8 mouse cellular contexts compared by ENCODE assay signal in genomic region chr7:27473156-27473834, GRCm38 (mm10). TPM values are rescaled to one million over a fixed set of nuclear protein-coding genes. Genes with fewer than 3 reads are reported as not detected.
DNase-seq lines count a peak whose midpoint lies in the region; ATAC-seq lines count a peak whose summit lies in the region.

Sertad3 (plus strand) TSS chr7:27473768.

- WGBS in heart, embryonic 14.5 days, result under 1% methylated on average over 36 of the region's 36 CpGs
- under 1% methylated on average over 36 of the region's 36 CpGs for WGBS in liver, embryonic 13.5 days (ENCODE audit: insufficient replicate concordance)
- WGBS in stomach, embryonic 16.5 days, result under 1% methylated on average over 36 of the region's 36 CpGs

- peak within 1 kb of the TSS; percentile 76 for H3K4me2 ChIP-seq in heart, embryonic 14.5 days (ENCODE audit: low read length)
- peak within 1 kb of the TSS; percentile 79 for H3K4me2 ChIP-seq in liver, embryonic 13.5 days
- peak within 1 kb of the TSS; percentile 65 for H3K4me2 ChIP-seq in stomach, embryonic 16.5 days (ENCODE audit: low read depth, low read length)

- no peaks in the 10 kb centered on the region; the same call in 1 of the 2 replicates for H3K4me1 ChIP-seq in brown adipose tissue, adult 24 weeks (ENCODE audit: control insufficient read depth, insufficient read depth, insufficient read length, low read length)
- peaks cover 4 to 13% of the 10 kb centered on the region in 2 experiments; a peak in 3 of 4 replicates for H3K4me1 ChIP-seq in heart, embryonic 14.5 days (ENCODE audit: control insufficient read depth in 2 of 2, insufficient read depth in 2 of 2, low read length in 2 of 2)
- peaks cover 49% of the 10 kb centered on the region for H3K4me1 ChIP-seq in liver, embryonic 13.5 days (replicated peaks)
- peaks cover 6% of the 10 kb centered on the region for H3K4me1 ChIP-seq in stomach, embryonic 16.5 days (ENCODE audit: control insufficient read depth, insufficient read depth, low read length)

- H3K9me3 ChIP-seq in heart, embryonic 14.5 days (ENCODE audit: control insufficient read depth, low read length), result no peaks in the 10 kb centered on the region
- H3K9me3 ChIP-seq in liver, embryonic 13.5 days (replicated peaks), result no peaks in the 10 kb centered on the region
- H3K9me3 ChIP-seq in stomach, embryonic 16.5 days (replicated peaks; ENCODE audit: control insufficient read depth, low read length), result no peaks in the 10 kb centered on the region

- peak; percentile 90 for ATAC-seq in heart, embryonic 14.5 days (ENCODE audit: insufficient number of reproducible peaks, insufficient read depth, low FRiP score, low read depth)
- peak; percentile 86 for ATAC-seq in liver, embryonic 13.5 days (ENCODE audit: low read depth)
- ATAC-seq in stomach, embryonic 16.5 days (ENCODE audit: insufficient read depth, low FRiP score), result peak; percentile 92

- peak within 1 kb of the TSS; percentile 79 for H3K27ac ChIP-seq in brown adipose tissue, adult 24 weeks (replicated peaks; ENCODE audit: low read depth, low read length)
- peak within 1 kb of the TSS; percentile 93 for H3K27ac ChIP-seq in heart, embryonic 14.5 days (replicated peaks in 1 of 2; ENCODE audit: control insufficient read depth in 1 of 2, insufficient read depth in 1 of 2, low read depth in 2 of 2, low read length in 2 of 2)
- H3K27ac ChIP-seq in liver, embryonic 13.5 days, result peak within 1 kb of the TSS; percentile 96
- H3K27ac ChIP-seq in stomach, embryonic 16.5 days (ENCODE audit: low read length), result peak within 1 kb of the TSS; percentile 98

- no peaks in the 10 kb centered on the region for H3K27me3 ChIP-seq in heart, embryonic 14.5 days (ENCODE audit: control insufficient read depth, insufficient read depth, low read length)
- H3K27me3 ChIP-seq in liver, embryonic 13.5 days, result no peaks in the 10 kb centered on the region
- H3K27me3 ChIP-seq in stomach, embryonic 16.5 days (ENCODE audit: control insufficient read depth, insufficient read depth, low read length), result no peaks in the 10 kb centered on the region

- peak within 1 kb of the TSS; percentile 79 for H3K9ac ChIP-seq in heart, embryonic 14.5 days (ENCODE audit: low read length)
- peak within 1 kb of the TSS; percentile 90 for H3K9ac ChIP-seq in liver, embryonic 13.5 days
- peak within 1 kb of the TSS; percentile 83 for H3K9ac ChIP-seq in stomach, embryonic 16.5 days (ENCODE audit: low read length)

- H3K36me3 ChIP-seq in heart, embryonic 14.5 days (ENCODE audit: control insufficient read depth, insufficient read depth, low read length), result peaks cover 21% of the 10 kb centered on the region
- peaks cover 30% of the 10 kb centered on the region for H3K36me3 ChIP-seq in liver, embryonic 13.5 days
- H3K36me3 ChIP-seq in stomach, embryonic 16.5 days (ENCODE audit: control insufficient read depth, insufficient read depth, low read length), result peaks cover 10% of the 10 kb centered on the region

- peak; percentile 99 for DNase-seq in CD4-positive, CD25-positive, alpha-beta regulatory T cell, adult 2 months (ENCODE audit: low read depth, low spot score)
- DNase-seq in fat pad, adult 2 months (ENCODE audit: extremely low read depth, low read depth, low spot score), result peak; percentile 69
- peak; percentile 100 for DNase-seq in kidney, postnatal 14 days
- peak; percentile 99 for DNase-seq in liver, embryonic 13.5 days
- peak; percentile 99 for DNase-seq in neural tube, embryonic 10.5 days (ENCODE audit: extremely low spot score, low spot score)

- peak within 1 kb of the TSS; percentile 90 for H3K4me3 ChIP-seq in brown adipose tissue, adult 24 weeks (ENCODE audit: insufficient read depth, low read depth, low read length)
- peak within 1 kb of the TSS; percentile 72 to 77 for H3K4me3 ChIP-seq in heart, embryonic 14.5 days (ENCODE audit: control insufficient read depth in 1 of 2, insufficient read depth in 1 of 2, low read depth in 1 of 2, low read length in 2 of 2)
- H3K4me3 ChIP-seq in liver, embryonic 13.5 days (replicated peaks), result peak within 1 kb of the TSS; percentile 83
- H3K4me3 ChIP-seq in stomach, embryonic 16.5 days (replicated peaks; ENCODE audit: low read length), result peak within 1 kb of the TSS; percentile 79

RNA-seq across cellular contexts. Expression of gene Sertad3, which starts in this region (rescaled TPM):
- 4.2 and 8.3 TPM in 2 replicates for polyA plus RNA-seq in brown adipose tissue, adult 24 weeks (2012; ENCODE audit: insufficient read depth, insufficient read length, missing spikeins)
- polyA plus RNA-seq in heart, embryonic 14.5 days (2014; fragmentation: Nextera tagmentation; extraction: Ambion mirVana), result 15.7 and 19.4 TPM in 2 replicates
- polyA plus RNA-seq in liver, embryonic 13.5 days (2015; fragmentation: Nextera tagmentation; extraction: Ambion mirVana), result 31.4 and 31.7 TPM in 2 replicates
- 38.1 and 39.4 TPM in 2 replicates for polyA plus RNA-seq in stomach, embryonic 16.5 days (2015; fragmentation: Nextera tagmentation; extraction: Ambion mirVana)

Comparison
In these comparisons a context has a peak if more than half of its experiments do, and no peak if none do; other contexts are left out.
1. Peak in every context shown above with its lines: DNase-seq, ATAC-seq, H3K4me3 ChIP-seq and H3K27ac ChIP-seq.